Mouse (Mus musculus): ENCODE measurements around the gene Pitpnc1. TPM values are rescaled to one million over a fixed set of nuclear protein-coding genes. Genes with fewer than 3 reads are reported as not detected.

Pitpnc1 gene
- total and polyA plus RNA-seq, 3 experiments: 2.4 to 5.4 (median 3.6) TPM

DNA sequence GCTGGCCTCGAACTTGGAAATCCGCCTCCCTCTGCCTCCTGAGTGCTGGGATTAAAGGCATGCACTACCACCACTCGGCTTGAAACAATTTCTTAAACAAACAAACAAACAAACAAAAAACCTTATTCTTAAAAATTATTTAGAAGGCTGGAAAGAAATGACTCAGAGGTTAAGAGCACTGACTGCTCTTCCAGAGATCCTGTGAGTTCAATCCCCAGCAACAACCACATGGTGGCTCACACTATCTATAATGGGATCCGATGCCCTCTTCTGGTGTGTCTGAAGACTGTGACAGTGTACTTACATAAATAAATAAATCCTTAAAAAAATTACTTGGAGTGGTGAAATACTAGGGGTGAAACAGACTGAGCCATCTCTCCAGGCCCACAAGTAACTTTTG is 309.3 kb downstream of the Pitpnc1 start:
- no peak overlapping the region for H3K9ac ChIP-seq (ENCODE audit: insufficient read depth, low read depth)
- no peaks in the 10 kb centered on the region for H3K4me1 ChIP-seq (ENCODE audit: control insufficient read depth in 1 of 2, insufficient read depth in 2 of 2)
- dilution Hi-C loops (cut with MboI; ENCODE audit: extremely low pct_ligation_motif_present, extremely low pct_unique_long_range_greater_than_20kb, low sequenced_read_pairs) (no loop called here), in situ Hi-C loops (cut with MboI; ENCODE audit: low pct_ligation_motif_present, low pct_unique_long_range_greater_than_20kb, low sequenced_read_pairs) (no loop called here)
- H3K4me3 ChIP-seq (replicated peaks in 1 of 3; ENCODE audit: low read depth in 2 of 3, low read length in 2 of 3, poor library complexity in 1 of 3): no peak overlapping the region
- DNase-seq (ENCODE audit: extremely low read depth): no peak
- TF ChIP-seq CTCF (conservative IDR thresholded peaks at IDR 0.05 in 1 of 2, IDR thresholded peaks at IDR 0.05 in 1 of 2; ENCODE audit: low read depth in 2 of 2, low read length in 2 of 2) (peak in 1 of 2 experiments; percentile 53; a peak in 2 of 4 replicates), GABPA (IDR thresholded peaks at IDR 0.05; ENCODE audit: insufficient replicate concordance, low read depth, low read length) (no peak)
- no peaks in the 10 kb centered on the region for H3K27me3 ChIP-seq (replicated peaks)
- H3K36me3 ChIP-seq (replicated peaks in 1 of 2; ENCODE audit: control insufficient read depth in 1 of 2, insufficient read depth in 1 of 2, low read length in 1 of 2): peaks cover under 1 to 18% of the 10 kb centered on the region in 2 experiments
- no peaks in the 10 kb centered on the region for H3K79me2 ChIP-seq (replicated peaks; ENCODE audit: control insufficient read depth, extremely low read depth, insufficient read depth, poor library complexity, severe bottlenecking)
- H3K27ac ChIP-seq (ENCODE audit: insufficient read depth, low read depth): no peak overlapping the region
- H3K9me3 ChIP-seq (replicated peaks; ENCODE audit: low read length): peaks cover 4% of the 10 kb centered on the region
- no peak overlapping the region for H3K4me2 ChIP-seq (ENCODE audit: insufficient read depth, low read depth, poor library complexity, severe bottlenecking)

DNA sequence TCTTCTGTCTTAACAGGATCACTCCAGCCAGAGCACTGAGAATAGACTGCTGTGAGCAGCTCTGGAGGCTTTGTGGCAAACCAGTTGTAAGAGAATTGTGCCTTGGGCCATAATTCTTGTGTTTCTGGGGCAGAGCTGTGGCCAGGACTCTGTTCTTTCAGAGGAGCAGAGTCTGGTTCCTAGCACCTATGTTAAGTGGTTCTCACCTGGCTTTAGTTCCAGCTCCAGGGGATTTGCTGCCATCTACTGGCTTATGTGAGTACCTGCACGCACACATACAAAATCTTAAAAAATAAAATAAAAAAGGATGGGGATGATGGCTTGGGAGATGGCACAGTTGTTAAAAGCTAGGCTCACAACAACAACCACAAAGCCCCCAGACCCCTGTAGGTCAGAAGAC is 311.5 kb downstream of the Pitpnc1 start:
- Histone ChIP-seq H3K36me3 (replicated peaks in 1 of 2; ENCODE audit: control insufficient read depth in 1 of 2, insufficient read depth in 1 of 2, low read length in 1 of 2) (peaks cover 0 to 3% of the 10 kb centered on the region in 2 experiments), H3K4me1 (ENCODE audit: control insufficient read depth in 1 of 2, insufficient read depth in 2 of 2) (no peaks in the 10 kb centered on the region), H3K27me3 (replicated peaks) (no peaks in the 10 kb centered on the region), H3K9ac (ENCODE audit: insufficient read depth, low read depth) (no peak overlapping the region), H3K27ac (ENCODE audit: insufficient read depth, low read depth) (no peak overlapping the region), H3K4me2 (ENCODE audit: insufficient read depth, low read depth, poor library complexity, severe bottlenecking) (no peak overlapping the region), H3K9me3 (replicated peaks; ENCODE audit: low read length) (peaks cover 9% of the 10 kb centered on the region), H3K79me2 (replicated peaks; ENCODE audit: control insufficient read depth, extremely low read depth, insufficient read depth, poor library complexity, severe bottlenecking) (no peaks in the 10 kb centered on the region), H3K4me3 (replicated peaks in 1 of 3; ENCODE audit: low read depth in 2 of 3, low read length in 2 of 3, poor library complexity in 1 of 3) (no peak overlapping the region)
- dilution Hi-C loops (cut with MboI; ENCODE audit: extremely low pct_ligation_motif_present, extremely low pct_unique_long_range_greater_than_20kb, low sequenced_read_pairs): no loop called here
- in situ Hi-C loops (cut with MboI; ENCODE audit: low pct_ligation_motif_present, low pct_unique_long_range_greater_than_20kb, low sequenced_read_pairs): no loop called here
- peak; percentile 55 to 79 for TF ChIP-seq CTCF (conservative IDR thresholded peaks at IDR 0.05 in 1 of 2, IDR thresholded peaks at IDR 0.05 in 1 of 2; ENCODE audit: low read depth in 2 of 2, low read length in 2 of 2)
- TF ChIP-seq SMC3 (IDR thresholded peaks at IDR 0.05; ENCODE audit: low read depth, low read length): peak; percentile 33
- TF ChIP-seq ETS1 (conservative IDR thresholded peaks at IDR 0.05; ENCODE audit: low read depth, low read length): no peak
- peak; percentile 70 for TF ChIP-seq RAD21 (IDR thresholded peaks at IDR 0.05; ENCODE audit: low read depth, low read length)
- 0 out of 2 replicates have a peak, but pooled peaks have one; percentile 21 for TF ChIP-seq ZNF384 (IDR thresholded peaks at IDR 0.05; ENCODE audit: low read depth, low read length)
- no peak for TF ChIP-seq JUN (IDR thresholded peaks at IDR 0.05; ENCODE audit: insufficient read depth, low read depth, low read length)
- DNase-seq (ENCODE audit: extremely low read depth): peak; percentile 54

Other genes with a start within 250 kb of the Pitpnc1 start
- gene Psmd12, start 8.8 kb upstream of the Pitpnc1 start, total RNA-seq (2012; rRNA removed): 108 and 144 TPM in 2 replicates
- gene Psmd12, start 8.8 kb upstream of the Pitpnc1 start, total RNA-seq (2014; rRNA removed): 151 and 172 TPM in 2 replicates
- 257 and 288 TPM in 2 replicates for gene Psmd12, start 8.8 kb upstream of the Pitpnc1 start, polyA plus RNA-seq (2012; ENCODE audit: insufficient read length, low read depth)
- gene Helz, start 77.2 kb upstream of the Pitpnc1 start, total RNA-seq (2012; rRNA removed): 22.2 and 23.1 TPM in 2 replicates
- 8.8 and 11.5 TPM in 2 replicates for gene Helz, start 77.2 kb upstream of the Pitpnc1 start, total RNA-seq (2014; rRNA removed)
- gene Helz, start 77.2 kb upstream of the Pitpnc1 start, polyA plus RNA-seq (2012; ENCODE audit: insufficient read length, low read depth): 31.9 and 44.4 TPM in 2 replicates
- gene Cacng1, start 245.8 kb upstream of the Pitpnc1 start, total RNA-seq (2012; rRNA removed): not detected in 2 replicates
- gene Cacng1, start 245.8 kb upstream of the Pitpnc1 start, total RNA-seq (2014; rRNA removed): not detected in 2 replicates
- not detected in 2 replicates for gene Cacng1, start 245.8 kb upstream of the Pitpnc1 start, polyA plus RNA-seq (2012; ENCODE audit: insufficient read length, low read depth)